Mouse (Mus musculus): ENCODE data around the gene Adipor2. TPM values are rescaled to one million over a fixed set of nuclear protein-coding genes. Genes with fewer than 3 reads are reported as not detected.
"Not testable (repeated sequence)": the region's sequence is repeated elsewhere in the genome, so short reads cannot be mapped to it uniquely, and the experiment has no call there.

Gene Adipor2
- polyA plus RNA-seq, 1 experiment from 2014 or later, result 40.2 TPM

GRCm38 (mm10) chr6:119360925-119361702, 56.4 kb downstream of the Adipor2 start:
- WGBS, result 94% methylated on average over 3 of the region's 3 CpGs

GRCm38 (mm10) chr6:119360250-119360649, 57.3 kb downstream of the Adipor2 start:
- H3K27me3 ChIP-seq; H3K9ac ChIP-seq; H3K27ac ChIP-seq; H3K4me2 ChIP-seq; H3K4me3 ChIP-seq; H3K9me3 ChIP-seq; ATAC-seq (ENCODE audit: insufficient number of reproducible peaks, low FRiP score, low TSS enrichment, low read depth); H3K4me1 ChIP-seq: not testable (repeated sequence)
- WGBS, result 92% methylated on average over 6 of the region's 6 CpGs
- H3K36me3 ChIP-seq, result peaks cover 61% of the 10 kb centered on the region

More at GRCm38 (mm10) chr6:119360925-119361702, 56.4 kb downstream of the Adipor2 start:
- H3K9me3 ChIP-seq, result no peaks in the 10 kb centered on the region
- H3K27me3 ChIP-seq, result no peaks in the 10 kb centered on the region
- H3K9ac ChIP-seq, result no peak overlapping the region
- no peak for ATAC-seq (ENCODE audit: insufficient number of reproducible peaks, low FRiP score, low TSS enrichment, low read depth)
- H3K4me3 ChIP-seq, result no peak overlapping the region
- H3K27ac ChIP-seq, result no peak overlapping the region
- H3K36me3 ChIP-seq, result peaks cover 57% of the 10 kb centered on the region
- no peak overlapping the region for H3K4me2 ChIP-seq
- no peaks in the 10 kb centered on the region for H3K4me1 ChIP-seq

GRCm38 (mm10) chr6:119358020-119358571, 59.4 kb downstream of the Adipor2 start:
- Histone ChIP-seq H3K4me2 (no peak overlapping the region), H3K27ac (no peak overlapping the region), H3K27me3 (no peaks in the 10 kb centered on the region), H3K9ac (no peak overlapping the region), H3K9me3 (no peaks in the 10 kb centered on the region), H3K4me1 (no peaks in the 10 kb centered on the region), H3K36me3 (peaks cover 75% of the 10 kb centered on the region), H3K4me3 (no peak overlapping the region)
- WGBS, result 89% methylated on average over 8 of the region's 8 CpGs
- ATAC-seq (ENCODE audit: insufficient number of reproducible peaks, low FRiP score, low TSS enrichment, low read depth), result no peak

- no peak overlapping the region for H3K27ac ChIP-seq
- H3K4me2 ChIP-seq, result no peak overlapping the region
- ATAC-seq (ENCODE audit: insufficient number of reproducible peaks, low FRiP score, low TSS enrichment, low read depth), result no peak
- no peaks in the 10 kb centered on the region for H3K4me1 ChIP-seq
- WGBS, result 70% methylated on average over 6 of the region's 6 CpGs
- H3K4me3 ChIP-seq, result no peak overlapping the region
- peaks cover 48% of the 10 kb centered on the region for H3K36me3 ChIP-seq
- H3K9ac ChIP-seq, result no peak overlapping the region
- H3K27me3 ChIP-seq, result no peaks in the 10 kb centered on the region
- no peaks in the 10 kb centered on the region for H3K9me3 ChIP-seq
Observed at GRCm38 (mm10) chr6:119352501-119352900, 65.0 kb downstream of the Adipor2 start.

- Histone ChIP-seq H3K27ac (no peak overlapping the region), H3K4me1 (no peaks in the 10 kb centered on the region), H3K9ac (no peak overlapping the region), H3K36me3 (peaks cover 42% of the 10 kb centered on the region), H3K9me3 (no peaks in the 10 kb centered on the region), H3K4me2 (no peak overlapping the region), H3K27me3 (no peaks in the 10 kb centered on the region), H3K4me3 (no peak overlapping the region)
- no peak for ATAC-seq (ENCODE audit: insufficient number of reproducible peaks, low FRiP score, low TSS enrichment, low read depth)
- 78% methylated on average over 8 of the region's 8 CpGs for WGBS
Observed at GRCm38 (mm10) chr6:119351656-119352055, 65.8 kb downstream of the Adipor2 start.

- ATAC-seq (ENCODE audit: insufficient number of reproducible peaks, low FRiP score, low TSS enrichment, low read depth), result no peak
- 80% methylated on average over 9 of the region's 9 CpGs for WGBS
Observed at GRCm38 (mm10) chr6:119350703-119351198, 66.8 kb downstream of the Adipor2 start.

GRCm38 (mm10) chr6:119348234-119348633, 69.3 kb downstream of the Adipor2 start:
- Histone ChIP-seq H3K9me3 (no peaks in the 10 kb centered on the region), H3K4me3 (no peak overlapping the region), H3K4me1 (no peaks in the 10 kb centered on the region), H3K36me3 (peaks cover 9% of the 10 kb centered on the region), H3K9ac (no peak overlapping the region), H3K27me3 (no peaks in the 10 kb centered on the region), H3K4me2 (no peak overlapping the region), H3K27ac (no peak overlapping the region)
- no peak for ATAC-seq (ENCODE audit: insufficient number of reproducible peaks, low FRiP score, low TSS enrichment, low read depth)
- WGBS, result 0% methylated on average over 1 of the region's 1 CpGs

More at GRCm38 (mm10) chr6:119350703-119351198, 66.8 kb downstream of the Adipor2 start:
- Histone ChIP-seq H3K4me1 (no peaks in the 10 kb centered on the region), H3K36me3 (peaks cover 33% of the 10 kb centered on the region), H3K4me3 (no peak overlapping the region), H3K27ac (no peak overlapping the region), H3K9ac (no peak overlapping the region), H3K4me2 (no peak overlapping the region), H3K9me3 (no peaks in the 10 kb centered on the region), H3K27me3 (no peaks in the 10 kb centered on the region)

- WGBS, result 82% methylated on average over 5 of the region's 5 CpGs
- H3K9ac ChIP-seq, result no peak overlapping the region
- no peak overlapping the region for H3K4me2 ChIP-seq
- no peaks in the 10 kb centered on the region for H3K4me1 ChIP-seq
- ATAC-seq (ENCODE audit: insufficient number of reproducible peaks, low FRiP score, low TSS enrichment, low read depth), result no peak
- H3K9me3 ChIP-seq, result no peaks in the 10 kb centered on the region
- H3K27me3 ChIP-seq, result no peaks in the 10 kb centered on the region
- no peak overlapping the region for H3K27ac ChIP-seq
- H3K36me3 ChIP-seq, result peaks cover 7% of the 10 kb centered on the region; the same call in 1 of the 2 replicates
- H3K4me3 ChIP-seq, result no peak overlapping the region
Observed at GRCm38 (mm10) chr6:119347813-119348212, 69.7 kb downstream of the Adipor2 start.

- H3K4me1 ChIP-seq, result no peaks in the 10 kb centered on the region
- H3K9me3 ChIP-seq, result no peaks in the 10 kb centered on the region
- H3K27ac ChIP-seq, result no peak overlapping the region
- no peak overlapping the region for H3K9ac ChIP-seq
- no peaks in the 10 kb centered on the region for H3K36me3 ChIP-seq
- H3K4me2 ChIP-seq, result no peak overlapping the region
- 54% methylated on average over 10 of the region's 10 CpGs for WGBS
- no peak overlapping the region for H3K4me3 ChIP-seq
- no peaks in the 10 kb centered on the region for H3K27me3 ChIP-seq
- no peak for ATAC-seq (ENCODE audit: insufficient number of reproducible peaks, low FRiP score, low TSS enrichment, low read depth)
Observed at GRCm38 (mm10) chr6:119346257-119346656, 71.2 kb downstream of the Adipor2 start.

- Histone ChIP-seq H3K27me3 (no peaks in the 10 kb centered on the region), H3K9ac (no peak overlapping the region), H3K4me1 (no peaks in the 10 kb centered on the region), H3K9me3 (no peaks in the 10 kb centered on the region), H3K4me3 (no peak overlapping the region), H3K4me2 (no peak overlapping the region), H3K36me3 (no peaks in the 10 kb centered on the region), H3K27ac (no peak overlapping the region)
- no peak for ATAC-seq (ENCODE audit: insufficient number of reproducible peaks, low FRiP score, low TSS enrichment, low read depth)
Observed at GRCm38 (mm10) chr6:119341409-119341808, 76.1 kb downstream of the Adipor2 start.

- H3K4me1 ChIP-seq, result no peaks in the 10 kb centered on the region
- no peak overlapping the region for H3K9ac ChIP-seq
- no peak overlapping the region for H3K4me3 ChIP-seq
- no peak overlapping the region for H3K27ac ChIP-seq
- 43% methylated on average over 11 of the region's 11 CpGs for WGBS
- H3K9me3 ChIP-seq, result no peaks in the 10 kb centered on the region
- H3K36me3 ChIP-seq, result no peaks in the 10 kb centered on the region
- H3K27me3 ChIP-seq, result no peaks in the 10 kb centered on the region
- H3K4me2 ChIP-seq, result no peak overlapping the region
- no peak for ATAC-seq (ENCODE audit: insufficient number of reproducible peaks, low FRiP score, low TSS enrichment, low read depth)
Observed at GRCm38 (mm10) chr6:119338121-119338912, 79.2 kb downstream of the Adipor2 start.

GRCm38 (mm10) chr6:119337287-119337686, 80.2 kb downstream of the Adipor2 start:
- H3K4me2 ChIP-seq, result no peak overlapping the region
- ATAC-seq (ENCODE audit: insufficient number of reproducible peaks, low FRiP score, low TSS enrichment, low read depth), result no peak
- H3K36me3 ChIP-seq, result no peaks in the 10 kb centered on the region
- peaks cover 10% of the 10 kb centered on the region for H3K27me3 ChIP-seq
- H3K4me1 ChIP-seq, result no peaks in the 10 kb centered on the region
- WGBS, result 65% methylated on average over 3 of the region's 3 CpGs
- no peak overlapping the region for H3K27ac ChIP-seq
- H3K9me3 ChIP-seq, result no peaks in the 10 kb centered on the region
- no peak overlapping the region for H3K9ac ChIP-seq
- no peak overlapping the region for H3K4me3 ChIP-seq

Measured in limb, embryonic 15.5 days (tissue).